ENCODE assay signal across 17 mouse cellular contexts in the genomic region with DNA sequence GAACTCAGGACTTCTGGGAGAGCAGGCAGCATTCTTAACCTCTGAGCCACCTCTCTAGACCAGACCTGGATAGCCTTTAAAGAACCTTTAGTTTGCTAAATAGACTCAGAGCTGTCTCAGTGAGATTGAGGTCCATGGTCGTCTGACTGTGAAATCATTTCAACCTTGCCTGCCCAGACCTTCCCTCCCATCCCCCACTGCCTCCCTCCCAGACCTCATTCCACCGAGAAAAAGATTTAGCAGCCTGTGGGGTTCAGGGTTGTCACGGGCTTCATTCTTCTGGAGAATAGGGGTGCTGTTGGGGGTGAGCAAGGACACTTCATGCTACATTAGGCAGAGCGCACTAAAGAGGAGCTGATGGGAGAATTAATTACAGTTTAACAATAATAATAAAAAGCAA.
DNase-seq lines count a peak whose midpoint lies in the region; ATAC-seq and TF ChIP-seq lines count a peak whose summit lies in the region.
"Had no signal": no experiment of that assay in that cellular context is flagged by ENCODE, and none has a peak within 500 bp of the region (broad histone marks: within the 10 kb centered on the region; RNA-seq: fewer than 3 reads in every experiment).

No protein-coding gene starts in this region.

- ATAC-seq in embryonic facial prominence, embryonic 11.5 days (replicated peaks; ENCODE audit: insufficient number of reproducible peaks, low FRiP score, low TSS enrichment, low read depth): no peak
- ATAC-seq in hindbrain, postnatal 0 days: no peak
- peak; percentile 94 for ATAC-seq in neural tube, embryonic 13.5 days (ENCODE audit: low read depth)
- ATAC-seq: Patski had no signal

- no peaks in the 10 kb centered on the region for H3K4me1 ChIP-seq in embryonic facial prominence, embryonic 11.5 days (ENCODE audit: control insufficient read depth, insufficient read depth, low read length)
- H3K4me1 ChIP-seq in hindbrain, postnatal 0 days (ENCODE audit: insufficient read depth, low read length): no peaks in the 10 kb centered on the region
- H3K4me1 ChIP-seq in neural tube, embryonic 13.5 days (replicated peaks): peaks cover 24% of the 10 kb centered on the region
- H3K4me1 ChIP-seq: kidney, embryonic 15.5 days; megakaryocyte, embryonic 14.5 days; stomach, embryonic 15.5 days had no signal

- no peaks in the 10 kb centered on the region for H3K9me3 ChIP-seq in embryonic facial prominence, embryonic 11.5 days (replicated peaks; ENCODE audit: control insufficient read depth, low read length)
- no peaks in the 10 kb centered on the region for H3K9me3 ChIP-seq in hindbrain, postnatal 0 days (ENCODE audit: low read length)
- H3K9me3 ChIP-seq in neural tube, embryonic 13.5 days: no peaks in the 10 kb centered on the region
- H3K9me3 ChIP-seq: kidney, embryonic 15.5 days; limb, embryonic 13.5 days; stomach, embryonic 15.5 days had no signal

- no peaks in the 10 kb centered on the region for H3K36me3 ChIP-seq in embryonic facial prominence, embryonic 11.5 days (replicated peaks; ENCODE audit: control insufficient read depth, insufficient read depth, low read depth, low read length)
- H3K36me3 ChIP-seq in hindbrain, postnatal 0 days (ENCODE audit: insufficient read depth, low read length): no peaks in the 10 kb centered on the region
- H3K36me3 ChIP-seq in neural tube, embryonic 13.5 days: no peaks in the 10 kb centered on the region
- H3K36me3 ChIP-seq: kidney, embryonic 15.5 days; limb, embryonic 13.5 days; stomach, embryonic 15.5 days had no signal

- WGBS in embryonic facial prominence, embryonic 11.5 days: 43% methylated on average over 4 of the region's 4 CpGs
- 16% methylated on average over 4 of the region's 4 CpGs for WGBS in hindbrain, postnatal 0 days
- WGBS in neural tube, embryonic 13.5 days: 13% methylated on average over 4 of the region's 4 CpGs

- no peaks in the 10 kb centered on the region for H3K27me3 ChIP-seq in embryonic facial prominence, embryonic 11.5 days (ENCODE audit: control insufficient read depth, insufficient read depth, low read length)
- no peaks in the 10 kb centered on the region for H3K27me3 ChIP-seq in hindbrain, postnatal 0 days (ENCODE audit: insufficient read depth, low read length)
- peaks cover 17% of the 10 kb centered on the region for H3K27me3 ChIP-seq in neural tube, embryonic 13.5 days
- H3K27me3 ChIP-seq: kidney, embryonic 15.5 days; limb, embryonic 13.5 days; megakaryocyte, embryonic 14.5 days; stomach, embryonic 15.5 days had no signal

- no peak overlapping the region for H3K27ac ChIP-seq in embryonic facial prominence, embryonic 11.5 days (replicated peaks; ENCODE audit: low read depth, low read length)
- H3K27ac ChIP-seq in hindbrain, postnatal 0 days: no peak overlapping the region
- H3K27ac ChIP-seq in neural tube, embryonic 13.5 days (replicated peaks): peak overlapping the region; percentile 90
- H3K27ac ChIP-seq: kidney, embryonic 15.5 days; limb, embryonic 13.5 days; stomach, embryonic 15.5 days had no signal

- H3K9ac ChIP-seq in embryonic facial prominence, embryonic 11.5 days (replicated peaks; ENCODE audit: low read length): no peak overlapping the region
- H3K9ac ChIP-seq in hindbrain, postnatal 0 days (replicated peaks; ENCODE audit: low read length): no peak overlapping the region
- no peak overlapping the region for H3K9ac ChIP-seq in neural tube, embryonic 13.5 days
- H3K9ac ChIP-seq: kidney, embryonic 15.5 days; limb, embryonic 13.5 days; stomach, embryonic 15.5 days had no signal

- no peak overlapping the region for H3K4me3 ChIP-seq in embryonic facial prominence, embryonic 11.5 days (ENCODE audit: low read depth, low read length)
- H3K4me3 ChIP-seq in hindbrain, postnatal 0 days (ENCODE audit: low read length): no peak overlapping the region
- H3K4me3 ChIP-seq in neural tube, embryonic 13.5 days: no peak overlapping the region
- H3K4me3 ChIP-seq: kidney, embryonic 15.5 days; limb, embryonic 13.5 days; megakaryocyte, embryonic 14.5 days; stomach, embryonic 15.5 days had no signal

- TF ChIP-seq CTCF in hindbrain, postnatal 0 days (IDR thresholded peaks at IDR 0.05; ENCODE audit: low read depth): no peak

- DNase-seq in embryo, embryonic 11 days: peak; percentile 62
- peak; percentile 17 for DNase-seq in embryonic facial prominence, embryonic 11.5 days (ENCODE audit: low spot score)
- peak; percentile 13 for DNase-seq in hindbrain, postnatal 0 days (ENCODE audit: low spot score)
- DNase-seq in adrenal gland, adult 18-20 months (ENCODE audit: low spot score in 2 of 2): no peak
- DNase-seq in heart, adult 18-20 months: no peak
- DNase-seq in urinary bladder, postnatal 36 days (ENCODE audit: low spot score in 2 of 2): no peak
- DNase-seq: adrenal gland, adult 8-10 months; cerebellum, postnatal 25 days; gastrocnemius, postnatal 10 days; lung, adult 2 months; thymus, postnatal 25 days had no signal

- H3K4me2 ChIP-seq in embryonic facial prominence, embryonic 11.5 days (ENCODE audit: low read depth, low read length): no peak overlapping the region
- no peak overlapping the region for H3K4me2 ChIP-seq in hindbrain, postnatal 0 days (ENCODE audit: low read depth, low read length)
- H3K4me2 ChIP-seq in neural tube, embryonic 13.5 days: 0 out of 2 replicates have a peak overlapping the region, but pooled peaks have one; percentile 16
- H3K4me2 ChIP-seq: kidney, embryonic 15.5 days; limb, embryonic 13.5 days; stomach, embryonic 15.5 days had no signal

Comparison
In these comparisons a context has a peak if more than half of its experiments do, and no peak if none do; other contexts are left out.
1. DNase-seq: peak in embryo, embryonic 11 days (single experiment), embryonic facial prominence, embryonic 11.5 days (single experiment) and hindbrain, postnatal 0 days (single experiment); none in adrenal gland, adult 18-20 months (0 of 2), heart, adult 18-20 months (0 of 2) and urinary bladder, postnatal 36 days (0 of 2).